Mouse (Mus musculus): Measurements from ENCODE around the gene Ifit2. TPM values are rescaled to one million over a fixed set of nuclear protein-coding genes. Genes with fewer than 3 reads are reported as not detected.

Ifit2 gene
- total RNA-seq (2023), result 10 to 100 TPM; 19.0 to 19.9 TPM

DNA sequence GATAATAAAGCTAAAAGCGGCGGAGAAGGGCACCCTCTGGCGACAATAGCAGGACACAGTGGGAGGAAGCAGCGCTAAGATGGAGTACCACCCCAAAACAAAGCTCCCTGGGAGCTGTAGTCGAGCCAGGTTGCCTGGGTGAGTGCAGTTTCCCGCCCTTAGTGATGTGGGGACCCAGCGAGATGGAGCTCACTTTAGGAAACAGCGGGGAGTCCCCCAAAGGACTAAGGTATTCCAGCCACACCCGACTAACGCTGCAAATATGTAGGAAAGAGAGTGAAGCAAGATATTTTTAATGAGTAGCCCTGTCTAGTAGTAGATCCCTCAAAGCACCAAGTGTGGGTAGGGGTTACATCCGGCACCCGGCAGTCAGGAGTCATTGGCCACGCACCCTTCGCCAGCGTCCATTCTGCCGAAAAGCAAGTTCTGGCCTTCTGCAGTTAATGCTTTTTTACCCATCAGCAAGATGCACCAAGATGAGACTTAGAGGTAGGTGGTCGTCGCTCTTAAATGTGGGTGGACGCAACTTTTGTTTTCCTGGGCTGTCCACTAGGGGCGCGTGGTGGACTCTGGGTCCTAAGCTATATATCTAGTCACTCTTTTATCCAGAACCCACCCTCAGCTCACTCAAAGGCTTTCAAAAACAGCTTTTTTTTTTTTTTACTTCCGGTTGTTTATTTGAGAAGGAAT is at the start of gene Ifit2:
TSS of gene Ifit2 (plus strand) at position 161 of the 690 bp plus-strand sequence.

DNA sequence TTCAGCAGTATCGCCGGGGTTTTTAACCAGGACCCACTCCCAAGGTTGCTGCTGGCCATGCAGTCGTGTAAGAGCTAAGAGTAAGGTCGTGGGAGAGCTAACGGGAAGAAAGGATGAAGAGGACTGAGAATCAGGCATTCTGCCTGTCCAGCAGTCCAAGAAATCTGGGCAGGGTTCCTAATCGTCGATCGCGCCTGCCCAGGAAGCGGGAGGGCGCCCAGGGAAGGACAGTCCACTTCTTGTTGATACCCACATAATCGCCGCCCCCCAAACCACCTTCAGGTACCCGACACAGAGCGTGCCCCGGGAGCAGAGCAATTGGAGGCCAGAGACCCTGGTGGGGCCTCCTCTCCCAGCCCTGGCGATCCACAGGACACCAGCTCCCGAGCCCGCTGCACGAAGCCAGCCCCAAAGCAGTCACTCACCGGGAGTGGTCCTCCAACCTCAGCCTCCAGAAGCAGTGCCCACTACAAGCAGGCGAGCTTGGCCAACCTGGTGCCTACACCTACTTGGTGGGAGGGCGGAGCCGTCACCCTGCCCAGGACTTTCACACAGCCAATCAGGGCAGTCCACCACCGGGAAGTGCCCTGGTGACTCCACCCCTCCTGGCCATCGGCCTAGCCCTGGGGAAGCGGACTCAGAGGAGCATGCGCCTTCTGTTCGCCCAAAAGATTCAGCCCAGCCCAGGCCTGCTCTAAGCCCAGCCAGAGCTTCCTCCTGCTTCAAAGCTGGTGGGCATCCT is 23.4 kb upstream of the Ifit2 start, which contains the start of gene Lipa:
TSS of gene Lipa (minus strand) at position 534 of the 742 bp plus-strand sequence.

DNA sequence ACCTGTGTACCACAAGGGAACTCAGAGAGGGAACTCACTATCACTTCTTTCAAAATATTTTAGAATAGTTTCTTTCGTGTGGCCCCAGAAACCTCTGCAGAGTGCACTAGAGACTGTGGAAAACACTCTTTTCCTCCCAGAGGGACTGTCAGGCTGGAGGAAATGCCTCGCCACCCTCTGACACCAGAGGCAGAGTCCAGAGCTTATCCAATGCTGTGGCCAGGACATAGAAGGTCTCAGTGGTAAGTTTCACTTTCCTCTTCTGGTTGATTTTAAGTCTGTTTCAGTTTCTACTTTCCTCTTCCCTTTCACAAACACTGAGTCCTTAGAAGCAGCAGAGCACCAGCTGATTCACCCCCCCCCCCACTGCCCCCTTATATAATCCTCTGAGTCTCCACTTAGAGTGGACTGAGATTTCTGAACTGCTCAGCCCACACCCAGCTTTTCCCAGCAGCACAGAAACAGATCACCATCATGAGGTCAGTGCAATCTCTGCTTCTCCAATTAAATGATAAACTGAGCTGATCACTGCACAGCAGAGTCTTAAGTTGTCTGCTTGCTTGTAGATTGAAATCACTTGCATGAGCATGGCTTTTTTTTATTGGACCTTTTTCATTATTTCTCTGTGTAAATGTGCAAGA is 32.8 kb downstream of the Ifit2 start, which contains the start of gene Ifit3:
TSS of gene Ifit3 (plus strand) at position 406 of the 641 bp plus-strand sequence.

DNA sequence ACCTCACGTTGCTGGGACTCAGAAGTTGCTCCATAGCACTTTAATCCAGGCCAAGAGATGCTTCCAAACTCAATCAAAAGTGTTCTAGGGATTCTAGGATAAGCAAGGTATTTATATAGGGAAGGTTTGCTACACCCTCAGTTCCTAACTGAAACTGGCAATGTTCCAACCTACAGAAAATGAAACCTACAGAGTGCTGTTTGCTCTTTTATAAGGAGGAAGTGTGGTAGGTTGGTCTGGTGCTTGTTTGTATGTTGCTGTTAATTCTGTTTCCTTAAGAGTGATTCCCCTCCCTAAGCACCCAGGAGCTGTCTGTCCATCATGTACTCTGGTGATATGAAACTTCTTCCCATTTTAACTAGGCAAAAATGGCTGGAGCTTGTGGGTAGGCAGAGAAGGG is 51.4 kb downstream of the Ifit2 start, which contains the start of gene Ifit1bl1:
TSS of gene Ifit1bl1 (minus strand) at position 69 of the 400 bp plus-strand sequence.

DNA sequence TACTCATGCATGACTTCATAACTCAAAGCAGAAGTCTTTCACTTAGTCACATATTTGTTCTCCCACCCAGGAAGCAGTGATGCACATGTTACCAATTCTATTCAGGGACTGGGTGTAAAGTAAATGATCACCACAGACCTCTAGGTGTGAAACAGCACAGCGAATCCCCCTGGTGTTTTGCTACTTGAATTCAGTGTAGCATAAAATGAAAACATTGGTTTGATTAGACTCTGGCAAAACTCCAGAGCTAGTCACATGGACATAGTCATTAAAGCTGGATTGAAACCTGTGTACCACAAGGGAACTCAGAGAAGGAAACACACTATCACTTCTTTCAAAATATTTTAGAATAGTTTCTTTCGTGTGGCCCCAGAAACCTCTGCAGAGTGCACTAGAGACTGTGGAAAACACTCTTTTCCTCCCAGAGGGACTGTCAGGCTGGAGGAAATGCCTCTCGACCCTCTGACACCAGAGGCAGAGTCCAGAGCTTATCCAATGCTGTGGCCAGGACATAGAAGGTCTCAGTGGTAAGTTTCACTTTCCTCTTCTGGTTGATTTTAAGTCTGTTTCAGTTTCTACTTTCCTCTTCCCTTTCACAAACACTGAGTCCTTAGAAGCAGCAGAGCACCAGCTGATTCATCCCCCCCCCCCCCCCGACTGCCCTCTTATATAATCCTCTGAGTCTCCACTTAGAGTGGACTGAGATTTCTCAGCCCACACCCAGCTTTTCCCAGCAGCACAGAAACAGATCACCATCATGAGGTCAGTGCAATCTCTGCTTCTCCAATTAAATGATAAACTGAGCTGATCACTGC is 57.0 kb downstream of the Ifit2 start, which contains the start of gene Ifit3b:
TSS of gene Ifit3b (plus strand) at position 734 of the 815 bp plus-strand sequence.

Other genes with a start within 250 kb of the Ifit2 start
- gene Ch25h, start 75.5 kb upstream of the Ifit2 start, total RNA-seq (2023), result not detected
- 10 to 100 TPM; 63.1 to 67.9 TPM for gene Lipa, start 23.2 kb upstream of the Ifit2 start, total RNA-seq (2023)
- 10 to 100 TPM; 10.3 to 15.4 TPM for gene Ifit3, start 32.8 kb downstream of the Ifit2 start, total RNA-seq (2023)
- 10 to 100 TPM; 13.0 to 16.2 TPM for gene Ifit1bl1, start 51.3 kb downstream of the Ifit2 start, total RNA-seq (2023)
- gene Ifit3b, start 57.3 kb downstream of the Ifit2 start, total RNA-seq (2023), result 1 to 10 TPM; 3.1 to 4.2 TPM
- under 1 TPM in 1 of 2 experiments, not detected in 1; 0.21 TPM for gene Ifit1bl2, start 90.0 kb downstream of the Ifit2 start, total RNA-seq (2023)
- gene Ifit1, start 90.2 kb downstream of the Ifit2 start, total RNA-seq (2023), result 10 to 100 TPM; 11.7 to 19.1 TPM
- gene Slc16a12, start 196.6 kb downstream of the Ifit2 start, total RNA-seq (2023), result not detected